Mouse (Mus musculus) layer of hippocampus, postnatal 25 days (tissue): ENCODE data around the gene Ifrd1. TPM values are rescaled to one million over a fixed set of nuclear protein-coding genes. Genes with fewer than 3 reads are reported as not detected.
"Not testable (repeated sequence)": the region's sequence is repeated elsewhere in the genome, so short reads cannot be mapped to it uniquely, and the experiment has no call there.

ENCODE experiments used
- DNase-seq, 2 experiments: peaks; one replicate each; pipeline ENCODE4 v3.0.0; 2022; ENCODE audit warnings: mixed read lengths in 2 of 2, low spot score in 1 of 2; ENCODE audit errors: extremely low spot score in 1 of 2
- total RNA-seq, 2 experiments: library from RNA; stranded (reverse); gene quantifications; 2 replicates each; pipeline ENCODE4 v1.2.3; 2021

Gene Ifrd1
- total RNA-seq: 10 to 100 TPM; 89.6 to 91.4 TPM

DNA sequence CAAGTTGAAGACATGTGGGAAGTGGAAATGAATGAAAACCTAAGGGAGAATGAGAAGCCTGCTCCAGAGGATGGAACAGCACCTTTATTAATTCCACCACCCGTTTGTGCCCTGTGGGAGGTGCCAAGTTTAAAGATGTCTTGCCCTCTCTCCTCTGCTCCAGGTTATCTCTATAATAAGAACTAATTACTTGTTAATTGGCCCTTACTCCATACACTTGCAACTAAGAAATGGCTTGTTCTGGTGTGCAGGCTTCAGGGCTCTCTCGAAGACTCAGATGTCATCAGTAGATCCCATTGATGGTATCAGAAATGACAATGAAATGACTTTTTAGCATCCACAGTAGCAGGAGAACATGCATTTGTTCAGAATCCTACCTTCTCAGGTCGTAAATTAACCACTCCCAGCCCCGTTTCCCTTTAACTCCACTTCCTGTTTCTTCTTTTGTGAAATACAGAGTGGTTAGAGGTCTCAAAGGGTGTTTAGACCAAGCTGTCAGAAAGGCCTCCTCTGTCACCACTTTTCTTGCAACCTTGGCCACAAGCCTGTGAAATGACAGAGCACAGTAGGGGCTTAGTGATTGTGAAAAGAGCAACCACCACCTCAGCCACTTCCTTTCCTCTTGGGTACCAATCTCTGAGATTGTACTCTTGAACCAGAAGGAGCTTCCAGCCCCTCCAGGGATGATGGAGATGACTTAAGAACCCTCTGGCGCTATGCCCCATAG lies at the start of gene Ifrd1:
Ifrd1 (minus strand) TSS at position 51 of the 727 bp plus-strand sequence.
- no peak for DNase-seq

- DNase-seq: no peak
These were observed 38.2 kb upstream of the Ifrd1 start for GRCm38 (mm10) chr12:40286539-40286938.

GRCm38 (mm10) chr12:40280596-40281325 lies 32.5 kb upstream of the Ifrd1 start:
- no peak for DNase-seq

DNA sequence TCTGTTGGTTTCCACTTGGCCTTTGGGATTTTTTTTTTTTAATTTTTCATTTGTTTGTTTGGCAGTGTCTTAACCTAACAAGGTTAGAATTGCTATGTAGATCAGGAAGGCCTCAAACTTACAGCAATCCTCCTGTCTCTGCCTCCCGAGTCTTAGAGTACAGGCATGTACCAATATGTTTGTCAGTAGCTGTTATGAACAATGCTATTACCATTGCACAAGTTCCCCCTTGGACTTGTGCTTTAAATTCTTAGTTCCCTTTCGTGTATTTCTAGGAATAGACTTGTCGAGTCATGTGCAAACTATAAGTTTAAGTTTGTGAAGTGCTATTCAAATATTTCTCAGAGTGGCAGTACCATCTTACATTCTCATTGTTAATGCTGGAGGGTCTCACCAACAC lies 29.3 kb upstream of the Ifrd1 start:
- no peak for DNase-seq

GRCm38 (mm10) chr12:40274931-40275330 lies 26.6 kb upstream of the Ifrd1 start:
- no peak for DNase-seq

- DNase-seq: no peak
These were observed 25.0 kb upstream of the Ifrd1 start for GRCm38 (mm10) chr12:40273339-40273738.

GRCm38 (mm10) chr12:40272710-40273109 lies 24.4 kb upstream of the Ifrd1 start:
- no peak for DNase-seq

DNA sequence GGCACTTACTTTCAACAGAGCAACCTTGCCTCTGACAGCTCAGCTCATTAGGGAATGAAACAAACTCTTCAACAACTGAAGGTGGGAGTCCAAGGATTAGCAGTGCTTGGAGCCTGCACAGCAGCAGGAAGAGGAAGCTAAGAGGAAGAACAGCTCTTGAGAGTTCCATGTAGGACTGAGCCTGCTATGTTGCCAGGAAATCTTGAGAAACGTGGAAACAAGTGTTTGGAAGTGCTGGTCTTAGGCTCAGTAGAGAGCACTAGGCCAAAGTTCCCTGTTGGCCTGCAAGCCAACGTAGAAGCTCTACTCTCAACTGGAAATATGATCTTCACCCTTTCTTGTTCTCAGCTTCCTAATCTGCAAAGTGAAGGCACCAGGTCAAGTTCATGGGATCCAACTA lies 20.0 kb upstream of the Ifrd1 start:
- DNase-seq: no peak

GRCm38 (mm10) chr12:40263712-40264111 lies 15.4 kb upstream of the Ifrd1 start:
- DNase-seq: no peak

GRCm38 (mm10) chr12:40263006-40263405 lies 14.7 kb upstream of the Ifrd1 start:
- DNase-seq: no peak

DNA sequence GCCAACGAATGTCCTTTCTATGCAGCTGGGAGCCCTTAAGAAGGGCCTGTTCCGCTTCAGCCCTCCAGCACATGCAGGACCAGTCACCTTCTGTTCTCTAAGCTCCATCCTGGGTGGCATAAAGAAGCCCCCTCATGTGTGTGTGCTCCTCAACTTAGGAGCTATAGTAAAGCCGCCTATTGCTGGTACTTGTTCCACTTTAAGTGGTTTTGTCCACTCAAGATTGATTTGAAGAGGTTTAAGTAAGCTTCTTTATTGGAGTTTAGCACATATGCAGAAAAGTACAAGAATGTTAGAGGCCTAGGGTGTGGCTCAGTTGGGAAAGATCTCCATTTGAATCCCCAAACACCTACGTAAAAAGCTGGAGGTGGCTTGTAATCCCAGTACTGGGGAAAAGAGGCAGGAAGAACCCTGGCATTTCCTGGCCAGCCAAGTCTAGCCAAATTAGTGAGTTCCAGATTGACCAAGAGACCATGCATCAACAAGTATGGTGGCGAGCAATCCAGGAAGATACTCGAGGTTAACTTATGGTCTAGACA lies 10.2 kb upstream of the Ifrd1 start:
- no peak for DNase-seq

DNA sequence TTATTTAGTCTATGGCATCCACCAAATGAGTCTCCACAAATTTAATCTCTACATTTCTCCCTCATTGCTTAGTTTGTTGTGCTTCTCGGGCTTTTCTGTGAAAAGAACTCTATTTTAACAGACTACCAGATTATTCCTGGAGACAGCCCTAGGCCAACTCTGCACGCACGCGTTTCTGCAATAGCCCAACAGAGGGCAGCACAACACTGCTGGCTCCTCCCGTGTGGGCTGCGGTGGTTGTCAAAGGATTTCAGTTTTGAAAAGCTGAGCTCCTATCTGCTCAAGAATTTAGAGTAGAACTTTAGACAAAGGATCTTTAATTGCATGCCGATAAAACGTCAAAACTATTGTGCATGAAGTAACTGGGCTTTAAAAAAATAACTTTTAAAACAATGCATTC lies 8.9 kb upstream of the Ifrd1 start:
- DNase-seq: peak; percentile 76 to 92

DNA sequence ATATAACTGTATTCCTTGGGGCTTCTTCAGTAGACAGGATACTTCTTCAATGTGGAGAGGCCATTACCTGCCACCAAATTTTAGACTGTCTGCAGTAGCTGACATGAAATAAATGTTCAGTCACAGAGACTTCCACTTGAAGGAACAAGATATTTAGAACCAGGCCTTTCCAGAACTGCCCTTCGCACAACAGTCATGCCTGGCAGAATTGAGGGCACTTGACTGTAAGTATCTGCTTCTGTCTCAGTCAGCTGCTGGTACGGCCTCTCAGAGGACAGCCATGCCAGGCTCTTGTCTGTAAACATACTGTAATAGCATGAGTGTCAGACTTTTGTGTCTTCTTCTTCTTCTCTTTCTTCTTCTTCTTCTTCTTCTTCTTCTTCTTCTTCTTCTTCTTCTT lies 8.2 kb upstream of the Ifrd1 start:
- DNase-seq: no peak

DNA sequence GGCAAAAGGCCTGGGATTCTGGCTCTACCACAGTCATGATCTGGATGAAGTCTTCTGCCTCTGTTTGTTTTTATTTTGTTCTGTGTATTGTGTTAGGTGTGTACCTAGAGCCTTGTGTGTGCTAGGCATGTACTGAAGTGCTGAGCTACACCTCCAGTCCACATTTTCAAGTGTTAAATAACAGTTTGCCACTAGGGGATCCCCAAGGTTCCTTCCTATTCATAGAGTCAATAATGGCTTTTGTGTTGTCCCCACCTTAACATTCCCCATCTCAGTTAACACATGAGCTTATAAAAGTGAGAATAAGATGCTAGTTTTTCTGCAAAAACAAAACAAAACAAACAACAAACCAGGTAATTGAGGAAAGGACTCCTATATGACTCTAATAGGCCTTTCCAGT lies 7.7 kb upstream of the Ifrd1 start:
- DNase-seq: no peak

DNA sequence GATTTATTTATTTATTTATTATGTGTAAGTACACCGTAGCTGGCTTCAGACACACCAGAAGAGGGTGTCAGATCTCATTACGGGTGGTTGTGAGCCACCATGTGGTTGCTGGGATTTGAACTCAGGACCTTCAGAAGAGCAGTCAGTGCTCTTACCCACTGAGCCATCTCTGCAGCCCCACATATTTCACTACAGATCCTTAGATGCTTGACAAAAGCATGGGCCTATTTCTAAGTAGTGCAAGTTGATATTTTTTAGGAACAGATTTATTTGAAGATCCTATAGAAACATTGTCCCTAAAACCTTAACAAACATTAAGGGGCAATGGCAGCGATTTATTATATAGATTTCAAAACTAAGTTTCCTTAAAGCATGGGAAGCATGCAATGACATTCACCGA lies 7.0 kb upstream of the Ifrd1 start:
- DNase-seq: not testable (repeated sequence)

- no peak for DNase-seq
These were observed 6.4 kb upstream of the Ifrd1 start for GRCm38 (mm10) chr12:40254729-40255128.

- no peak for DNase-seq
These were observed 4.9 kb upstream of the Ifrd1 start for GRCm38 (mm10) chr12:40253241-40253640.

DNA sequence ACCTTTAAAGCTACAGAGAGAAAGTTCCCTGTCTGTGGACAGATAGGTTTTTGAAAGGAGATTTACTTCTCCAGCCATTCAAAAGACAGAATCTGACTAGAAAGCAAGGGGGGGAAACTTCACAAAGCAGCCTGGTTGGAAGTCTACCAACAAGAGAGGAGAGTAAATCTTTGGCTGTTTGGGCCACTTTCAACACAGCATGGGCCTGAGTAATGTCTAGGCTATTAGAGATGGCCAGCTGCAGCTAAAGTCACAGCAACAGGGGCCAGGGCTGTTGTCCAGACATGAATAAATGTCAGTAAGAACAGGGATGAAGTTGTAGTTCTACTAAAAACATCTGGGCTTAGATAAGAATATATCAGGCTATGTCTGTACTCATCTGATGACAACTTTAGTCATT lies 2.0 kb upstream of the Ifrd1 start:
- no peak for DNase-seq

- no peak for DNase-seq
These were observed 328 bp downstream of the Ifrd1 start for GRCm38 (mm10) chr12:40247976-40248375.

DNA sequence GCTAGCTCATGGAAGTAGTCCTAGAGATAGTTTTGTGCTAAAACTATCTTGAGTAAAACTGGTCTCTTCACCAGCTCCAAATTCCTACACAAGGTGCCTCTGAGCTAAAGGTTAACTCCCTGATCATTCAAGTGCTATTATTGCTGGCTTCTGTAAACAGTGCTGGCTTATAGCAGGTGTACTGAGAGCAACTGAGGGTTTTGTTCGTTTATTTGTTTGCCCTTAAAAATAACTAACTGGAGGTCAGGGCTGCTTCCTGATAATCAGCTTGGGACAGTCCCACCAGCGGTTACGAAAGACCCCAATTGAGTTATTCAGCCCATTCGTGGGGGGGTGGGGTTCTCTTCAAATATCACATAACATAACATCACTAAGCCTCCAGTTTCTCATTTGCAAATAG lies 920 bp downstream of the Ifrd1 start:
- no peak for DNase-seq

GRCm38 (mm10) chr12:40245434-40245970 lies 2.8 kb downstream of the Ifrd1 start:
- no peak for DNase-seq
